ENCODE assay signal across 18 mouse cellular contexts in the genomic region with DNA sequence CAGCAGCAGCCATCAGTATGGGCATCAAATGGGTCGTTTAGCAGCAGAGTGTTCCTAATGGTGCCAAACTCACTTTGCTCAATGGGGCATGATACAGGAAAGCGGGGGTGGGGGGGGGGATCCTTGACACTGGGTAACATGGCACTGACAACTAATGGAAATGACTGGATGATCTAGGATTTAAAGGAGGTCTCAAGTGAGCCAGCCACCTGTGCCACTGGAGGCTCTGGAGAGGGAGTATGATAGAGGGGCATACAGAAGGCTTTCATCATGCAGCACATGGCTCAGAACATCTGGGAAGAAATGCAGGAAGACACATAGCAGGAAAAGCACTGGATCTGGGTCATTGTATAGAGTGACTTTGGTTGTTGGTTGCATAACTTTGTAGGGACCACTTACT.
"Had no signal": no experiment of that assay in that cellular context is flagged by ENCODE, and none has a peak within 500 bp of the region (broad histone marks: within the 10 kb centered on the region; RNA-seq: fewer than 3 reads in every experiment).

No protein-coding gene starts in this region.

- H3K4me1 ChIP-seq: midbrain, embryonic 13.5 days; midbrain, embryonic 15.5 days; stomach, embryonic 15.5 days had no signal

- H3K4me2 ChIP-seq: lung, embryonic 15.5 days; midbrain, embryonic 11.5 days; midbrain, embryonic 13.5 days; midbrain, embryonic 15.5 days; neural tube, embryonic 13.5 days; stomach, embryonic 15.5 days had no signal

- H3K27me3 ChIP-seq: lung, embryonic 15.5 days; megakaryocyte, embryonic 14.5 days; midbrain, embryonic 13.5 days; midbrain, embryonic 15.5 days; neural tube, embryonic 13.5 days; stomach, embryonic 15.5 days had no signal

- H3K36me3 ChIP-seq: lung, embryonic 15.5 days; midbrain, embryonic 13.5 days; midbrain, embryonic 15.5 days; neural tube, embryonic 13.5 days; stomach, embryonic 15.5 days had no signal

- DNase-seq: liver, postnatal 0 days; lung, adult 2 months; lung, postnatal 14 days; lung, postnatal 36 days; right cerebral cortex, postnatal 14 days; thymus, adult 2 months; thymus, postnatal 25 days; thymus, postnatal 4 days had no signal

- H3K9me3 ChIP-seq: lung, embryonic 15.5 days; megakaryocyte, embryonic 14.5 days; midbrain, embryonic 13.5 days; midbrain, embryonic 15.5 days; neural tube, embryonic 13.5 days; stomach, embryonic 15.5 days had no signal

- H3K4me3 ChIP-seq: lung, embryonic 15.5 days; megakaryocyte, embryonic 14.5 days; midbrain, embryonic 13.5 days; midbrain, embryonic 15.5 days; neural tube, embryonic 13.5 days; stomach, embryonic 15.5 days had no signal

- H3K27ac ChIP-seq: lung, embryonic 15.5 days; macrophage; midbrain, embryonic 13.5 days; midbrain, embryonic 15.5 days; neural tube, embryonic 13.5 days; stomach, embryonic 15.5 days; stomach, postnatal 0 days had no signal

- ATAC-seq: liver, postnatal 0 days; lung, postnatal 0 days; midbrain, embryonic 13.5 days; midbrain, embryonic 15.5 days had no signal

- H3K9ac ChIP-seq: liver, postnatal 0 days; lung, embryonic 15.5 days; midbrain, embryonic 13.5 days; midbrain, embryonic 15.5 days; neural tube, embryonic 13.5 days; stomach, embryonic 15.5 days had no signal
